Mouse (Mus musculus): ENCODE results near the gene Rimbp3.

The Rimbp3 gene

DNA sequence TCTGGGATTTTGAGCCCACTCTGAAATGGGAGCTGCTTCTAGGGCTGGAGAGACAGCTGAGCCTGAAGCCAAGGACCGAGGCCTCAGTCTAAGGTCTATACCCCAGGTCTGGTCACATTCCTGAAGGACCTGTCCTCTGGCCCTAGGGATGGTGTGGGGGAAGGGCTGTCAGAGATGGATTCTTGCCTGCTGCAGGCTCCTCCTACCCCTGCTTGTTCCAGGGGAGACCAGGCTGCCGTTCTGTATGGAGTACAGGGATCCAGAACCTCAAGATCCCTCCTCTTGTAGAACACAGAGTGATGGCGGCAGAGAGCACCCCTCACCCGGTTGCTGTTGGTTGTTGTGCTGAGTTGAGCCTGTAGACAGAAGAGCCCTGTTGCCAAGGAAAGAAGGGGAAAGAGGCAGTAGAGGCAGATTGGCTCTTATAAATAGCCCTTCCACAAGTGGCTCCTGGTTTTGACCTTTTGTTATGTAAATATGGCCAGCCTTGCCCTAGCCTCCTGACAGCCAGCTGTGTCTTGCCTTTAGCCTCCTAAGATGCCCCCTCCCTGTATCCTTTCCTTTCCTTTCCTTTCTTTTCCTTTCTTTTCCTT lies 45.7 kb downstream of the Rimbp3 start:
- no peak for DNase-seq (ENCODE audit: inconsistent age in 2 of 2, low spot score in 1 of 2)

GRCm38 (mm10) chr16:17255270-17255669 lies 46.9 kb downstream of the Rimbp3 start:
- no peak for DNase-seq (ENCODE audit: inconsistent age in 2 of 2, low spot score in 1 of 2)

- DNase-seq (ENCODE audit: inconsistent age in 2 of 2, low spot score in 1 of 2) = peak in 1 of 2 experiments; percentile 52
These were observed 49.0 kb downstream of the Rimbp3 start for GRCm38 (mm10) chr16:17257359-17257821.

DNA sequence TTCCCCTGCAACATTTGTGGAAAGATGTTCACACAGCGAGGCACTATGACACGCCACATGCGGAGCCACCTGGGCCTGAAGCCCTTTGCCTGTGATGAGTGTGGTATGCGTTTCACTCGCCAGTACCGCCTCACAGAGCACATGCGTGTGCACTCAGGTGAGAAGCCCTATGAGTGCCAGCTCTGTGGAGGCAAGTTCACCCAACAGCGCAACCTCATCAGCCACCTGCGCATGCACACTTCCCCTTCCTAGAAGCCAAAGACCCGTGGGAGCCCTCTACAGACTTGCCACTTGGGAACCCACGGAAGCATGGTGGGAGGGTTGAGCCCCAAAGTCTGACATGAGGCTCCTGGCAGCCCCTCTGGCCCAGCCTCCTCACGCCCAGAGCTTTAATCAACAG lies 50.5 kb downstream of the Rimbp3 start:
- no peak for DNase-seq (ENCODE audit: inconsistent age in 2 of 2, low spot score in 1 of 2)

- no peak for DNase-seq (ENCODE audit: inconsistent age in 2 of 2, low spot score in 1 of 2)
These were observed 52.9 kb downstream of the Rimbp3 start for GRCm38 (mm10) chr16:17261341-17261740.

Measured in adrenal gland, adult (tissue).